Mouse (Mus musculus): Measurements from ENCODE around the gene Cdh6.

GRCm38 (mm10) chr15:13141983-13142382 lies 31.5 kb downstream of the Cdh6 start:
- TF ChIP-seq HCFC1 (IDR thresholded peaks at IDR 0.05; ENCODE audit: borderline replicate concordance, insufficient read depth, low read length) (no peak), ZC3H11A (IDR thresholded peaks at IDR 0.05; ENCODE audit: borderline replicate concordance, low read depth, low read length) (no peak), CHD2 (IDR thresholded peaks at IDR 0.05; ENCODE audit: low read depth, low read length) (no peak), MAFK (IDR thresholded peaks at IDR 0.05; ENCODE audit: insufficient read depth, low read depth, low read length) (no peak), ZNF384 (IDR thresholded peaks at IDR 0.05; ENCODE audit: low read depth, low read length) (no peak)

Data from ES-E14 (cell line).